Mouse (Mus musculus) mouse embryonic stem cell (cell line): ENCODE measurements around the gene Adi1.

Source experiments
- in situ Hi-C, 2 experiments: fragments of 300-500 bp; cut with MboI; formaldehyde crosslinking; loops; 1 replicate in 1 of 2; 3 replicates in 1 of 2; pipeline ENCODE4 v1.14.3; 2019 to 2020; ENCODE audit warnings: low sequenced_read_pairs in 2 of 2, low pct_unique_long_range_greater_than_20kb in 1 of 2, mixed read lengths in 1 of 2; ENCODE audit not compliant: unreplicated experiment in 1 of 2

Gene Adi1

GRCm38 (mm10) chr12:28688996-28689395, 14.0 kb downstream of the Adi1 start:
- in situ Hi-C loops, result no loop called here

GRCm38 (mm10) chr12:28690730-28691129, 15.7 kb downstream of the Adi1 start:
- in situ Hi-C loops, result no loop called here

- in situ Hi-C loops, result no loop called here
These were observed 18.7 kb downstream of the Adi1 start for GRCm38 (mm10) chr12:28693738-28694137.

- in situ Hi-C loops, result no loop called here
These were observed 19.2 kb downstream of the Adi1 start for GRCm38 (mm10) chr12:28694231-28694630.

GRCm38 (mm10) chr12:28694776-28695175, 19.7 kb downstream of the Adi1 start:
- in situ Hi-C loops, result no loop called here

- in situ Hi-C loops, result no loop called here
These were observed 23.0 kb downstream of the Adi1 start for GRCm38 (mm10) chr12:28697821-28698595.

GRCm38 (mm10) chr12:28699086-28699485, 24.1 kb downstream of the Adi1 start:
- in situ Hi-C loops, result no loop called here

- in situ Hi-C loops, result no loop called here
These were observed 24.6 kb downstream of the Adi1 start for GRCm38 (mm10) chr12:28699656-28700055.

- in situ Hi-C loops, result no loop called here
These were observed 25.1 kb downstream of the Adi1 start for GRCm38 (mm10) chr12:28700101-28700511.

- in situ Hi-C loops, result no loop called here
These were observed 25.6 kb downstream of the Adi1 start for GRCm38 (mm10) chr12:28700561-28701025.

- in situ Hi-C loops, result no loop called here
These were observed 26.3 kb downstream of the Adi1 start for GRCm38 (mm10) chr12:28701302-28701701.

GRCm38 (mm10) chr12:28704381-28704780, 29.4 kb downstream of the Adi1 start:
- in situ Hi-C loops, result no loop called here

- in situ Hi-C loops, result no loop called here
These were observed 30.2 kb downstream of the Adi1 start for GRCm38 (mm10) chr12:28705204-28705603.

GRCm38 (mm10) chr12:28708154-28708553, 33.1 kb downstream of the Adi1 start:
- in situ Hi-C loops, result no loop called here

- in situ Hi-C loops, result no loop called here
These were observed 35.6 kb downstream of the Adi1 start for GRCm38 (mm10) chr12:28710566-28711185.

- in situ Hi-C loops, result no loop called here
These were observed 40.0 kb downstream of the Adi1 start for GRCm38 (mm10) chr12:28714822-28715632.

- in situ Hi-C loops, result no loop called here
These were observed 42.0 kb downstream of the Adi1 start for GRCm38 (mm10) chr12:28717066-28717465.

- in situ Hi-C loops, result no loop called here
These were observed 43.1 kb downstream of the Adi1 start for GRCm38 (mm10) chr12:28718106-28718505.

GRCm38 (mm10) chr12:28724366-28724765, 49.3 kb downstream of the Adi1 start:
- in situ Hi-C loops, result no loop called here
